Mouse (Mus musculus) adrenal gland, postnatal 10 days (tissue): ENCODE measurements at regions not wholly inside any gene's neighbourhood (a gene's known extent, or its start where the extent isn't known, plus 50 kb on each side); places are given as distances from the start of the nearest gene placed in this dataset.
"Not testable (repeated sequence)": the region's sequence is repeated elsewhere in the genome, so short reads cannot be mapped to it uniquely, and the experiment has no call there.

Experiments
- DNase-seq: peaks from one replicate; pipeline ENCODE4 v3.0.0; 2021; ENCODE audit warnings: mixed read lengths

DNA sequence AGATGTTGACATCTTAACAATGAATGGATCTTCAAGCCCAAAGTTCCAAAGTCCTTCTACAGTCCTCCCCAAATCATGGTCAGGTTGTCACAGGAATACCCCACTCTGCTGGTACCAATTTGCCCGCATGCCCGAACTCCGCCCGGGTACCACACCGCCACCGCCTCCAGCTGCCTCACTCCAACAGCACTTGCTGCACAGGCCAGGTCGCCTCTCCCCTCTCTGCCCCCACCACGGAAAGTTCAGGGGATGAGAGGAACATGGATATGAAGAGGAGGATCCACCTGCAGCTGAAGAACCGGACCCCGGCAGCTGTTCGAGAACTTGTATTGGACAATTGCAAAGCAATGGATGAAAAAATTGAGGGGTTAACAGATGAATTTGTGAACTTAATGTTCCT is 74.4 kb upstream of the Brinp3 start:
- DNase-seq: peak; percentile 1

DNA sequence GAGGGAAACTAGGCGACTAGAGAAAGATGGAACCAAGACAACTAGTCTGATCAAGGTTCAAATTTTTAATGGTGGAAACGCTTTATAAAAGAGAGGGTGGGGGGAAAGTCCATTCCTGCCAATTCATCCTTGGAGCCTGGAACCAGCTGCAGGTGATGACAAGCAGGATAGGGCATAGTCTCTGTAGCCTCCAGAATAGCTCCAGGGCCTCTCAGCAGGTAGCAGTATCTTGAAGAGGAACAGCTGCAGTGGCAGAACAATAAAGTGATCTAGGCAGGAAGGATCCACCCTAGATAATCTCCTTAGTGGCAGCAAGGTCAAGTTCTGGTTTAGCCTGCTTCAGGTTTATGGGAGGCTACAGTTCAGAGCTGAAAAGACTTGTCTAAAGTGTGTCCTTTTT is 67.7 kb upstream of the Brinp3 start:
- DNase-seq: not testable (repeated sequence)

DNA sequence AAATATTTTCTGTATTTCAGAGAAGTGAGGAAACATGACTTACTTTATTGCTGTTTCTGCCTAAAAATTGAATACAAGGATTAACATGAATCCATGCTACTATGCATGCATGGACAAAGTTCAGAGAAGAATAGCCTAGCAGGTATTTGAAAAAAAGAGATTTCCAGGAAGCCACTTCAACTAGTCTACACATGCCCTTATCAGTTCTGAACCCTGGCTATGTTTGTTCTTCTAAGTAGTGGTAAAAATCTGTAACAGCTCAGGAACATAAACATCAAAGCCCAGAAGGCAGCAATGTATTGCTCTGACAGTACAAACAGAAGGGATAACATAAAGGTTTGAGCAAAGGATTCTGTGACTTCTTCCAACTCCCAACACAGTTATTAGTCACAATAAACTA is 52.0 kb upstream of the Brinp3 start:
- DNase-seq: no peak
